Mouse (Mus musculus): ENCODE measurements around the gene Zfp658. TPM values are rescaled to one million over a fixed set of nuclear protein-coding genes. Genes with fewer than 3 reads are reported as not detected.

Zfp658 gene
- total and polyA plus RNA-seq, 3 experiments = 0.25 to 1.2 (median 1.1) TPM

- Histone ChIP-seq H3K27me3 (ENCODE audit: insufficient read depth, low read length) (no peaks in the 10 kb centered on the region), H3K36me3 (replicated peaks) (no peaks in the 10 kb centered on the region), H3K4me1 (ENCODE audit: insufficient read depth, low read depth, low read length) (peaks cover 4% of the 10 kb centered on the region; the same call in 1 of the 2 replicates), H3K4me3 (ENCODE audit: low read depth, low read length) (no peak overlapping the region), H3K9me3 (replicated peaks) (no peaks in the 10 kb centered on the region)
- DNase-seq (ENCODE audit: low spot score) = no peak
- ATAC-seq (ENCODE audit: extremely low read depth, insufficient number of reproducible peaks, low FRiP score, poor library complexity, severe bottlenecking) = no peak
- no peak for TF ChIP-seq POLR2AphosphoS5 (IDR thresholded peaks at IDR 0.05; ENCODE audit: insufficient replicate concordance, low read depth, low read length)
- no peak for TF ChIP-seq CTCF (IDR thresholded peaks at IDR 0.05; ENCODE audit: low read depth, low read length)
- no peak for TF ChIP-seq GATA1 (IDR thresholded peaks at IDR 0.05; ENCODE audit: borderline replicate concordance, low read length)
- no peak for TF ChIP-seq TAL1 (conservative IDR thresholded peaks at IDR 0.05; ENCODE audit: low read depth, low read length)
- no peak for TF ChIP-seq GATA2 (IDR thresholded peaks at IDR 0.05; ENCODE audit: borderline replicate concordance, low read depth, low read length)
Observed at GRCm38 (mm10) chr7:43530216-43530785, 31.8 kb upstream of the Zfp658 start.

DNA sequence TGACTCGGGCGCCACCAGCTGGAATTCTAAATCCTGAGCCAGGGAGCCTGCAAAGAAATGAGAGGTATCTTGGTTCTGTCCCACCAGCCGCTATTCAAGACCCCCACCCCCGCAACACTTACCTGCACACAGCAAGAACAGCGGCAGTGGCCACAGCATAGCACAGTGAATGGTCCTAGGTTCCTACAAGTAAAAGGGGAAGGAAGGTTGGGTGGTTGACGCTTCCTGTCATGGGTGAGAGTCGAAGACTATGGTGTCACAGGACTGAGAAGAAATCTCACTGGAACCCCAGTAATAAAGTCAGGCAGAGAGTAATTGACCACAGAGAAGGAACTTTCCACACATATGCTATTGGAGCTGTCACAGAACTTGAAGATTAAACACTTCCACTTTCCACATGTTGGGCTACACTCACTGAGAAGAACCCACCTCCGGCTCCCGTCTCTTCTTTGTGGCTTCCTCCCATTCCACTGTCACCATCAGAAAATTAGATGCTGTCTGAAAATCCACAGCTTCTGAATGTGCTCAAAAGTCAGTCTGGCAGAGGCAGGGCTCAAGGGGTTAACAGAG is 29.0 kb upstream of the Zfp658 start:
- no peaks in the 10 kb centered on the region for H3K36me3 ChIP-seq (replicated peaks)
- no peak overlapping the region for H3K4me3 ChIP-seq (ENCODE audit: low read depth, low read length)
- TF ChIP-seq TAL1 (conservative IDR thresholded peaks at IDR 0.05; ENCODE audit: low read depth, low read length) (no peak), CTCF (IDR thresholded peaks at IDR 0.05; ENCODE audit: low read depth, low read length) (no peak), GATA2 (IDR thresholded peaks at IDR 0.05; ENCODE audit: borderline replicate concordance, low read depth, low read length) (no peak), GATA1 (IDR thresholded peaks at IDR 0.05; ENCODE audit: borderline replicate concordance, low read length) (no peak), POLR2AphosphoS5 (IDR thresholded peaks at IDR 0.05; ENCODE audit: insufficient replicate concordance, low read depth, low read length) (no peak)
- DNase-seq (ENCODE audit: low spot score) = no peak
- ATAC-seq (ENCODE audit: extremely low read depth, insufficient number of reproducible peaks, low FRiP score, poor library complexity, severe bottlenecking) = no peak
- H3K9me3 ChIP-seq (replicated peaks) = no peaks in the 10 kb centered on the region
- peaks cover 4% of the 10 kb centered on the region; the same call in 1 of the 2 replicates for H3K4me1 ChIP-seq (ENCODE audit: insufficient read depth, low read depth, low read length)
- no peaks in the 10 kb centered on the region for H3K27me3 ChIP-seq (ENCODE audit: insufficient read depth, low read length)

GRCm38 (mm10) chr7:43538524-43538923 is 23.5 kb upstream of the Zfp658 start:
- DNase-seq (ENCODE audit: low spot score) = no peak
- Histone ChIP-seq H3K4me1 (ENCODE audit: insufficient read depth, low read depth, low read length) (no peaks in the 10 kb centered on the region), H3K4me3 (ENCODE audit: low read depth, low read length) (no peak overlapping the region), H3K36me3 (replicated peaks) (no peaks in the 10 kb centered on the region), H3K27me3 (ENCODE audit: insufficient read depth, low read length) (no peaks in the 10 kb centered on the region), H3K9me3 (replicated peaks) (no peaks in the 10 kb centered on the region)
- no peak for ATAC-seq (ENCODE audit: extremely low read depth, insufficient number of reproducible peaks, low FRiP score, poor library complexity, severe bottlenecking)
- TF ChIP-seq TAL1 (conservative IDR thresholded peaks at IDR 0.05; ENCODE audit: low read depth, low read length) (no peak), CTCF (IDR thresholded peaks at IDR 0.05; ENCODE audit: low read depth, low read length) (no peak), GATA1 (IDR thresholded peaks at IDR 0.05; ENCODE audit: borderline replicate concordance, low read length) (no peak), POLR2AphosphoS5 (IDR thresholded peaks at IDR 0.05; ENCODE audit: insufficient replicate concordance, low read depth, low read length) (no peak), GATA2 (IDR thresholded peaks at IDR 0.05; ENCODE audit: borderline replicate concordance, low read depth, low read length) (no peak)

DNA sequence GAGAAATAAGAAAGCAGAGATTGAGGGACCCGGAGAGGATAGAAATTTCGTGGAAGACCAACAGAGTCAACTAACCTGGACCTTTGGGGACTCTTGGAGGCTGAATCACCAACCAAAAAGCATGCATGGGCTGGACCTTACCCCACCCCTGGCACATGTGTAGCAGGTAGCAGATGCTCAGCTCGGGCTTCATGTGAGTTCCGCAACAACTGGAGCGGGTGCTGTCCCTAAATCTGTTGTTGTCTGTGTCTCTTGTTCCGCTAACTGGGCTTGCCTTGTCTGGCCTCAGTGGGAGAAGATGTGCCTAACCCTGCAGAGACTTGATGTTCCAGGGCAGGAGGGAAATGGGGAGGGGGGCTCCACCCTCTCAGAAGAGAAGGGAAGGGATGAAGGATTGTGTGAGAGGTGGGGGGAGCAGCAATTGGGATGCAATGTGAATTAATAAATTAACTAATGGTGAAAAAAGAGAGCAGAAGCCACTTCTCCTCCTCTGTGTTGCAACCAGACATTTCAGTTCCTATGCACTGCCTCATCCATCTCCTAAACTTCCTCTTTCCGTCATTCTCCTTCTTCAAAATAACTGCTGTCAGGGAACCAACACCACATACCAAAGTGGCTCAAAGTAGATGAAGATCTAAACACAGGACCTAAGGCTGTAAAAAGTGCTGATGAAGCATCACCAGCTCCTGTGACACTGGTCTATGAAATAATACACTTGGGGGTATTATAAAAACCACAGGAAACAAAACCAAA is 17.7 kb upstream of the Zfp658 start, which contains the start of gene Cd33:
Gene Cd33 (minus strand): TSS at position 204 of the 753 bp plus-strand sequence.
- H3K4me1 ChIP-seq (ENCODE audit: insufficient read depth, low read depth, low read length) = no peaks in the 10 kb centered on the region
- ATAC-seq (ENCODE audit: extremely low read depth, insufficient number of reproducible peaks, low FRiP score, poor library complexity, severe bottlenecking) (no peak), DNase-seq (ENCODE audit: low spot score) (no peak)
- H3K4me3 ChIP-seq (ENCODE audit: low read depth, low read length) = no peak within 1 kb of the TSS
- no peaks in the 10 kb centered on the region for H3K9me3 ChIP-seq (replicated peaks)
- H3K36me3 ChIP-seq (replicated peaks) = no peaks in the 10 kb centered on the region
- 0 out of 2 replicates have a peak, but pooled peaks cover 5% of the 10 kb centered on the region for H3K27me3 ChIP-seq (ENCODE audit: insufficient read depth, low read length)
- TF ChIP-seq GATA2 (IDR thresholded peaks at IDR 0.05; ENCODE audit: borderline replicate concordance, low read depth, low read length) = no peak
- TF ChIP-seq GATA1 (IDR thresholded peaks at IDR 0.05; ENCODE audit: borderline replicate concordance, low read length) = no peak
- TF ChIP-seq POLR2AphosphoS5 (IDR thresholded peaks at IDR 0.05; ENCODE audit: insufficient replicate concordance, low read depth, low read length) = no peak
- no peak for TF ChIP-seq TAL1 (conservative IDR thresholded peaks at IDR 0.05; ENCODE audit: low read depth, low read length)
- no peak for TF ChIP-seq CTCF (IDR thresholded peaks at IDR 0.05; ENCODE audit: low read depth, low read length)

DNA sequence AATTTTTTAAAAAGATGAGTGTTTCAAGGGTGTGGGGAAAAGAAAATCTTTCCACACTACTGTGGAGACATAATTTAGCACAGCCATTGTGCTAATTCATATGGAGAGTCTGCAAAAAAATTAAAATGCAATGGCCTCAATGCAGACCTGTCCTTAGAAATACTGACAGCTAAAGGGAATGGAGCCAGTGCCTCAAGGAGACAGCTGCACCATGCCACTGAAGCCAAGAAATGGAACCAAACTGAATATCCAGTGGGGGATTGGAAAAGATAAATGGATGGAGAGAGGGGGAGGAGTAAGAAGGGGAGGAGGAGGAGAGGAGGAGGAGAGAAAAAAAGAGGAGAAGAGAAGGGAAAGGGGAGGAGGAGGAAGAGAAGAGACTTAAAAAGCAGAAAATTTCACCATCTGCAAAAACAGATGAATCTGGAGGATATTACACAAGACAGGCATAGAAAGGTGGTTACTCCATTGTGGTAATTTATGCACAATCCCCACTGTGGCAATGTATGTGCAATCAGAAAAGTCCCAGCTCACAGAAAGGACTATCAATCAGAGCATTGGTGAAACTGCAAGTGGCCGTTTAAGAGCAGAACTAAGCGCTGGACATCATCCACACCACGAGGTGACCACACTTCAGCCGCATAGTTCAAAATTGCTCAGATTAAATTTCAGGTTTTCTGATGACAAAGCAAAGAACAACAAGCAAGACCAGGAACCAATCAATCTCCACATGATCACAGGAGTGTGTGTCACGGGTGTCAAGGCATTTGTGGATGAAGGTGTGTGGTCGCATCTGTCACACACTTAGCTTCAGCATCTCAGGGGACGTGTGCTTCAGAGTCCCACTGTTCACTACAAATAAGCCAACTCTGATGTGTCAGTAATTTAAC is 16.2 kb upstream of the Zfp658 start:
- H3K4me1 ChIP-seq (ENCODE audit: insufficient read depth, low read depth, low read length) = no peaks in the 10 kb centered on the region
- no peaks in the 10 kb centered on the region for H3K9me3 ChIP-seq (replicated peaks)
- no peaks in the 10 kb centered on the region for H3K36me3 ChIP-seq (replicated peaks)
- TF ChIP-seq POLR2AphosphoS5 (IDR thresholded peaks at IDR 0.05; ENCODE audit: insufficient replicate concordance, low read depth, low read length) = no peak
- TF ChIP-seq GATA2 (IDR thresholded peaks at IDR 0.05; ENCODE audit: borderline replicate concordance, low read depth, low read length) = no peak
- TF ChIP-seq CTCF (IDR thresholded peaks at IDR 0.05; ENCODE audit: low read depth, low read length) = no peak
- no peak for TF ChIP-seq TAL1 (conservative IDR thresholded peaks at IDR 0.05; ENCODE audit: low read depth, low read length)
- TF ChIP-seq GATA1 (IDR thresholded peaks at IDR 0.05; ENCODE audit: borderline replicate concordance, low read length) = no peak
- 0 out of 2 replicates have a peak, but pooled peaks cover 5% of the 10 kb centered on the region for H3K27me3 ChIP-seq (ENCODE audit: insufficient read depth, low read length)
- DNase-seq (ENCODE audit: low spot score) (no peak), ATAC-seq (ENCODE audit: extremely low read depth, insufficient number of reproducible peaks, low FRiP score, poor library complexity, severe bottlenecking) (no peak)
- H3K4me3 ChIP-seq (ENCODE audit: low read depth, low read length) = no peak overlapping the region
